Mouse (Mus musculus): ENCODE results near the gene Smco2.

GRCm38 (mm10) chr6:146865701-146866100 lies 15.8 kb downstream of the Smco2 start:
- TF ChIP-seq CTCF (IDR thresholded peaks at IDR 0.05) (peak; percentile 41), EP300 (IDR thresholded peaks at IDR 0.05) (no peak)

Measured in lung, postnatal 0 days (tissue).